Mouse (Mus musculus) neural tube, embryonic 12.5 days (tissue): Measurements from ENCODE around the gene Jph2. TPM values are rescaled to one million over a fixed set of nuclear protein-coding genes. Genes with fewer than 3 reads are reported as not detected.

Source experiments
- ATAC-seq: fragments of 200-750 bp; cut with Nextera tagmentation; 2 replicates; pipeline ENCODE4 v1.8.0; 2017; ENCODE audit warnings: low read depth, mild to moderate bottlenecking, moderate TSS enrichment, moderate library complexity; ENCODE audit not compliant: low FRiP score
- H3K27ac ChIP-seq: fragments of 300-500 bp; sonication (generic); 2 replicates; pipeline ENCODE4 v1.5.1; 2016
- H3K27me3 ChIP-seq: fragments of 300-500 bp; sonication (generic); replicated peaks from 2 replicates; pipeline ENCODE4 v1.6.1; 2016; ENCODE audit warnings: mild to moderate bottlenecking
- H3K36me3 ChIP-seq: fragments of 300-500 bp; sonication (generic); 2 replicates; pipeline ENCODE4 v1.6.1; 2016; ENCODE audit warnings: mild to moderate bottlenecking
- H3K4me1 ChIP-seq: fragments of 300-500 bp; sonication (generic); 2 replicates; pipeline ENCODE4 v1.6.1; 2016
- H3K4me2 ChIP-seq: fragments of 300-500 bp; sonication (generic); replicated peaks from 2 replicates; pipeline ENCODE4 v1.6.1; 2016; ENCODE audit warnings: mild to moderate bottlenecking
- H3K4me3 ChIP-seq: fragments of 300-500 bp; sonication (generic); 2 replicates; pipeline ENCODE4 v1.5.1; 2016
- H3K9ac ChIP-seq: fragments of 300-500 bp; sonication (generic); 2 replicates; pipeline ENCODE4 v1.6.1; 2016; ENCODE audit warnings: mild to moderate bottlenecking
- H3K9me3 ChIP-seq: fragments of 300-500 bp; sonication (generic); 2 replicates; pipeline ENCODE4 v1.6.1; 2016; ENCODE audit warnings: mild to moderate bottlenecking
- WGBS: fragments of 180-500 bp; shearing (Covaris S2); methylation state at CpG from one replicate; pipeline ENCODE4 v1.1.7; 2016; 5-methylcytosine and 5-hydroxymethylcytosine counted together
- polyA plus RNA-seq: library from polyadenylated mRNA; unstranded; fragments of >200 nt; fragmentation: Nextera tagmentation; extraction: Ambion mirVana; gene quantifications from 2 replicates; pipeline ENCODE4 v1.2.1, GENCODE M21; 2016

The Jph2 gene
- polyA plus RNA-seq, 1 experiment from 2014 or later, result 0.81 TPM

DNA sequence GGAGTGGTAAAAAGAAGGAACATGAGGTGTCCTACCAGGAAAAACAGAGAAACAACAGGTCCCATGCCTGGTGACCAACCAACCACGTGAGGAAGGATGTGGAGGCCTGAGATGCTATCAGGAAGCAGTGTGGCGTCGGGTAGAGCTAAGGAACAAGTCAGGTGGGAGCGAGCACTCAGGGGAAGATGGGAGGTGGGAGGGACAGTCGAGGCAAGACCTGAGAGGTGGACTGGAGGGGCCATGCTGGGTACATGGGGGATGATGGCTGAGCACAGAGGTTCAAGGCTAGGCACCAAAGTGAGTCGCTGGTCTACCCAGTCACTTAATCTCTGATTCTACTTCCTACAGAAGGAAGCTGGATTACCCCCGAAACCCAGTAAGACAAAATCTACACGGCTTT lies 42.1 kb downstream of the Jph2 start:
- no peak for ATAC-seq
- Histone ChIP-seq H3K27ac (no peak overlapping the region), H3K9ac (no peak overlapping the region), H3K27me3 (0 out of 2 replicates have a peak, but pooled peaks cover 4% of the 10 kb centered on the region), H3K4me1 (peaks cover 4% of the 10 kb centered on the region; the same call in 1 of the 2 replicates), H3K4me3 (no peak overlapping the region), H3K36me3 (no peaks in the 10 kb centered on the region), H3K4me2 (no peak overlapping the region), H3K9me3 (no peaks in the 10 kb centered on the region)
- 88% methylated on average over 8 of the region's 8 CpGs for WGBS

DNA sequence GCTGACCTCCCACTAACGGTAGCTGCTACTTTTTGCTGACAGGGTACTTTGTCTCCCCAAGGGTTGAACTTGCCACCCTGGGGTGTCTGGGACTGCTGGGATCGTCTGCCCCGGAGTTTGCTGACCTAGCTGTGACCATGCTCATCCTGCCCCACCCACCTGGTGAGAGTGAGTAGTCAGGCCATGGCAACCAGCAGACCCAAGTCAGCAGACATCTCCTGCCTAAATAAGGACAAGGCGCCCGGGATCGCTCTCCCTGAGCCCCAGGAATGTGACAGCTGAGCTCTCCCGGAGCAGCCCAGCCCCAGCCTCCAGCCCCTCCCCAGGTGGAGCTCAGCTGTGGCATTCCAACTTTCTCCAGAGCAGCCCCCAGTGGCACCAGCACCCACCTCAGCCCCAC lies 44.1 kb downstream of the Jph2 start:
- H3K4me2 ChIP-seq, result no peak overlapping the region
- 0 out of 2 replicates have a peak, but pooled peaks cover 4% of the 10 kb centered on the region for H3K27me3 ChIP-seq
- H3K36me3 ChIP-seq, result no peaks in the 10 kb centered on the region
- no peak for ATAC-seq
- H3K4me3 ChIP-seq, result no peak overlapping the region
- H3K27ac ChIP-seq, result no peak overlapping the region
- 30% methylated on average over 7 of the region's 7 CpGs for WGBS
- H3K4me1 ChIP-seq, result peaks cover 4% of the 10 kb centered on the region; the same call in 1 of the 2 replicates
- no peaks in the 10 kb centered on the region for H3K9me3 ChIP-seq
- H3K9ac ChIP-seq, result no peak overlapping the region

DNA sequence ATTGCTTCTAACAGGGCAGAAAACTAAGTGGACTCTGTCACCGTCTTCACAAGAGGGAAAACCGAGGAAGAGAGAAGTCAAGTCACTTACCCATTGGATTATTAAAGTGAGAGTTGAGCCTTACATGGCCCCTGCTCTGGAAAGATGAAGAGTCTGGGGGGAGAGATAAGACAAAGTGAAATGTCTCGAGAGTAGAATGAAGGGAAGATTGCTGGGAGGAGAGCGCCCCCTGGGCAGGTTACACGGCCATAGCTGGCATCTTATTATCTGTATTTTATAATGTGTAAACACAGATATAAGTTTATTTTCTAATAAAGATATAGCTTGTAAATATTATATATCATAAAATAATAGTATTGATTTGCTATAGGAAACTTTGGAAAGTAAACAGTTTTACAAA lies 47.4 kb downstream of the Jph2 start:
- no peak overlapping the region for H3K4me3 ChIP-seq
- no peaks in the 10 kb centered on the region for H3K36me3 ChIP-seq
- no peak overlapping the region for H3K9ac ChIP-seq
- no peak for ATAC-seq
- H3K27ac ChIP-seq, result no peak overlapping the region
- no peaks in the 10 kb centered on the region for H3K9me3 ChIP-seq
- no peak overlapping the region for H3K4me2 ChIP-seq
- H3K27me3 ChIP-seq, result 0 out of 2 replicates have a peak, but pooled peaks cover 4% of the 10 kb centered on the region
- 58% methylated on average over 5 of the region's 5 CpGs for WGBS
- H3K4me1 ChIP-seq, result peaks cover 4% of the 10 kb centered on the region; the same call in 1 of the 2 replicates

DNA sequence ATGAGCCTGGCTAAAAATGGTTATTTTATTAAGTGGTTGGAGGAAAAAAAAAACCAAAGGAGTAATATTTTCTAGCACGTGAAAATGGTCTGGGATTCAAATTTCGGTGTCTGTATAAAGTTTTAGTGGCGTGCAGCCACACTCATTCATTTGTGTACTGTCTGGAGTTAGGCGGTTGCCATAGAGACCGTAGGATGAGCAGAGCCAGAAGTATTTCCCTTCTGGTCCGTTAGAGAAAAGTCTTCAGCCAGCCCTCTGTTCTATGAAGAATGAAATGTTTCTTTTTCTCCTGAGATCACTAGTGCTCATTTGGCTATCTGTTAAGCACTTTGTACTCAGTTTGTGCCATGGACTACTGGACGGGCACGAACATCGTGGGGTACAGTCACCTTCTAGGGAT lies 48.4 kb downstream of the Jph2 start:
- H3K27me3 ChIP-seq, result 0 out of 2 replicates have a peak, but pooled peaks cover 4% of the 10 kb centered on the region
- peaks cover 4% of the 10 kb centered on the region; the same call in 1 of the 2 replicates for H3K4me1 ChIP-seq
- no peaks in the 10 kb centered on the region for H3K9me3 ChIP-seq
- WGBS, result 64% methylated on average over 9 of the region's 9 CpGs
- no peak overlapping the region for H3K4me2 ChIP-seq
- no peak for ATAC-seq
- no peak overlapping the region for H3K4me3 ChIP-seq
- no peaks in the 10 kb centered on the region for H3K36me3 ChIP-seq
- H3K27ac ChIP-seq, result no peak overlapping the region
- no peak overlapping the region for H3K9ac ChIP-seq

DNA sequence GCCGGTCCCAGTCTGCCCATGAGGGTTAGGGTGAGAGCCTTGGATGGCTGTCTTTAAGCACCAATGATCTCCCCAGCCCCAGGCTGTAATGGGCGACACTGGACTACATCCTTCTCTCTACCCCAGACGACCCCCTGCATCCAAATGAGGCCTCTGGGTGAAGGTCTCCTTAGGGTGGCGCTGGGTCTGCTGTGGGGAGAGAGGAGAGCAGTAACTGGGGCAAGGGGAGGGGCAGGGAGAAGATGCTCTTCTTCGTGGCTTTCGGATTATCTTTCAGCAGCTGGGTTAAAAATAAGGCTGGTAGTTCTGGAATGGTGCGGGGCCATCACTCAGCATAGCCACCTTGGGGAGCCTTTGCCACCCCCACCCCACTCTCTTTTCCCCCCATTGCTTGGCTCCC lies 49.1 kb downstream of the Jph2 start:
- ATAC-seq, result no peak
- 0 out of 2 replicates have a peak, but pooled peaks cover 4% of the 10 kb centered on the region for H3K27me3 ChIP-seq
- no peaks in the 10 kb centered on the region for H3K36me3 ChIP-seq
- no peak overlapping the region for H3K4me2 ChIP-seq
- no peak overlapping the region for H3K4me3 ChIP-seq
- no peak overlapping the region for H3K27ac ChIP-seq
- 85% methylated on average over 7 of the region's 7 CpGs for whole genome bisulfite sequencing
- H3K9me3 ChIP-seq, result no peaks in the 10 kb centered on the region
- H3K9ac ChIP-seq, result no peak overlapping the region
- peaks cover 3% of the 10 kb centered on the region; the same call in 1 of the 2 replicates for H3K4me1 ChIP-seq

DNA sequence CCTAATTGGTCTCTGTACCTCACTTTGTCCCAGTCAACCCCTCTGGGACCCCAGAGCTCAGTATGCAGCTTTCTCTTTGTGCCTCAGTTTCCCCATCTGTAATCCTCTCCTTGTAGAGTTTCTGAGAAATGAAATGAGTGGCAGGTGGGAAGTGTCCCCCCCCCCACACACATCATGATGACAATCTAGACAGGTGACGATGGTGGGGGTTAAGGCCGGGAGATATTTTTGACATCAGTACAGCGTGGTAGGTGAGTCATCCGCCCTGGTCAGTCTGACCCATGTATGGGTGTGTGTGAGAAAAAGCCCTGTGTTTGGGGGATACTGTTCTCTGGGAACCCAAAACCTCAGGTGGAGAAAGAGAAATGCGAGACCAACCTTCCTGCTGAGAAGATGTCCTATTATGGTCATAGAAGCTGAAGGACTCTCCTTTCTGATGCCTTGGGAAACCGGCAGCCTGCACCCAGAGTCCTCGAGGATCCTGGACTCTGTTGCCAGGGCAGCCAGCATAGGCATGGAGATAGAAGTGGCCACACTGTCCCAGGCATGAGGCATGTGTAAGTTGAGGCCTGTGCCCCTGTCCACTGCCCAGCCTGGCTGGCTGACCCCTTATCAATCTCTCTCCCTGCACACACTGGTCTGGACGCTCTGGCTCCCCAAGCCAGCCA lies 50.1 kb downstream of the Jph2 start:
- H3K4me3 ChIP-seq, result no peak overlapping the region
- no peak for ATAC-seq
- H3K9ac ChIP-seq, result no peak overlapping the region
- 0 out of 2 replicates have a peak, but pooled peaks cover 4% of the 10 kb centered on the region for H3K27me3 ChIP-seq
- no peaks in the 10 kb centered on the region for H3K4me1 ChIP-seq
- no peak overlapping the region for H3K4me2 ChIP-seq
- no peaks in the 10 kb centered on the region for H3K36me3 ChIP-seq
- H3K27ac ChIP-seq, result no peak overlapping the region
- WGBS, result 86% methylated on average over 8 of the region's 8 CpGs
- H3K9me3 ChIP-seq, result no peaks in the 10 kb centered on the region

DNA sequence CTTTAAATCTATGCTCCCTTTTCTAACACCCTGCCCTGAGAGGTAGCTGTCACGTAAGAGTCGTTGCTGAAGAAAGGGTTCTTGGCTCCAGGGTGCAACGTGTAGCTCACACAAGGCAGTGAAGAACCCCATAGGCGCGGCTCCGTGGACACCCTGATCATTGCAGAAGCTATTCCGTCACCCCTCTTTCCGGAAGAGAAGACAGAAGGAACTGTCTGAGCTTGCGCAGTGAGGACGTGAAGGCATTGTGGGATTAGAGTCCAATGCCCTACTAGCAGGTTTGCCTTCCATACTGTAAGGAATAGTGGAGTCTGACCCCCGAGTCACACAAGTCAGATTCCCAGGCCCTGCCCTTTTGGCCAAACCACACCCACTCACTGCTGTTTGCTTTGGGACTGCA lies 51.3 kb downstream of the Jph2 start:
- Histone ChIP-seq H3K4me1 (no peaks in the 10 kb centered on the region), H3K27me3 (0 out of 2 replicates have a peak, but pooled peaks cover 2% of the 10 kb centered on the region), H3K4me3 (no peak overlapping the region), H3K4me2 (no peak overlapping the region), H3K27ac (no peak overlapping the region), H3K36me3 (no peaks in the 10 kb centered on the region), H3K9ac (no peak overlapping the region), H3K9me3 (no peaks in the 10 kb centered on the region)
- 82% methylated on average over 11 of the region's 11 CpGs for WGBS
- no peak for ATAC-seq

DNA sequence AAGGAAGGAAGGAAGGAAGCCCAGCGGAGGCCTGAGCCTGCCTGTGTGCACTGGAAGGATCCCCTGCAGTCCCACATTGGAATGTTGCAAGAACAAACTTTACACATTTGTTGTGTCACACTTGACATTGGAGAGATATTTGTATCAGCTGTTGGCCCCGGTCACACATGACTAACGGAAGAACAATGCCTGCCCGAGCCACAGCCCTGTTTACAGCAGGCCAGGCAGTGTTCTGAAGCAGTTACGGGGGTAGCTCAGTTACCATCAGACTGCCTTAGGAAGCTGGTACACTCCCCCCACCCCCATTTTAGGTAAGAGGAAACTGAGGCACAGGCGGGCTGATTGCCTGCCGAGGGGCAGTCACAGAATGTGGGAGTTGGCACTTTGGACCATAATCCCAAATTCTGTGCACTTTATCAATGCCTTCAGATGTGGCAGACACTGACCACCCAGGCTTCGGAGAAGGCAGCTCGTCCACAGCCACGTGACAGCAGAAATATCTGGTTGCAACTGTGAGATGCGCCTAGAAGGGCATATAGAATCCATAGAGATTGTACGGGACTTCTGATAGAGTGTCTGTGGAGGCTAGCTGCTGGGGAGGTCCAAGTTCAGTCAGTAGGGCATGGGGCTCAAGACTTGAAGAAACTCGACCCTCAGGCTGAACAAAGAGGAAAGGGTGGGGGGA lies 52.7 kb downstream of the Jph2 start:
- no peak overlapping the region for H3K27ac ChIP-seq
- H3K9ac ChIP-seq, result no peak overlapping the region
- no peaks in the 10 kb centered on the region for H3K36me3 ChIP-seq
- no peak overlapping the region for H3K4me2 ChIP-seq
- H3K27me3 ChIP-seq, result peaks cover 10% of the 10 kb centered on the region
- H3K4me1 ChIP-seq, result no peaks in the 10 kb centered on the region
- no peak overlapping the region for H3K4me3 ChIP-seq
- 75% methylated on average over 13 of the region's 13 CpGs for WGBS
- H3K9me3 ChIP-seq, result no peaks in the 10 kb centered on the region
- no peak for ATAC-seq

DNA sequence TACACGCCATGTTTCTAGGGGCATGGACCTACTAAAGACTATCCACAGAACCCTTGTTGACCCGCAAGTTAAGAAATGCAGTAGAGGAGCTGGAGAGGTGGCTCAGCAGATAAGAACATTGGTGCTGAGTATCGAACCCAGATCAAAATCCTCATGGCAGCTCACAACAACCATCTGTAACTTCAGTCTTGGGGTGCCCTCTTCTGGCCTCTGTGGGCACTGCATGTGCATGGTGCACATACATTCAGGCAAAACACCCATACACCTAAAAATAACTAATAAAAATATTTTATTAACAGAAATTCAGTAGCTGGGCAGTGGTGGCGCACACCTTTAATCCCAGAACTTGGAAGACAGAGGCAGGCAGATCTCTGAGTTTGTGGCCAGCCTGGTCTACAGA lies 54.1 kb downstream of the Jph2 start:
- ATAC-seq, result no peak
- H3K4me3 ChIP-seq, result no peak overlapping the region
- peaks cover 24% of the 10 kb centered on the region for H3K27me3 ChIP-seq
- H3K27ac ChIP-seq, result no peak overlapping the region
- WGBS, result 85% methylated on average over 4 of the region's 4 CpGs
- no peaks in the 10 kb centered on the region for H3K9me3 ChIP-seq
- H3K36me3 ChIP-seq, result no peaks in the 10 kb centered on the region
- H3K4me2 ChIP-seq, result no peak overlapping the region
- no peak overlapping the region for H3K9ac ChIP-seq
- H3K4me1 ChIP-seq, result 0 out of 2 replicates have a peak, but pooled peaks cover 6% of the 10 kb centered on the region

DNA sequence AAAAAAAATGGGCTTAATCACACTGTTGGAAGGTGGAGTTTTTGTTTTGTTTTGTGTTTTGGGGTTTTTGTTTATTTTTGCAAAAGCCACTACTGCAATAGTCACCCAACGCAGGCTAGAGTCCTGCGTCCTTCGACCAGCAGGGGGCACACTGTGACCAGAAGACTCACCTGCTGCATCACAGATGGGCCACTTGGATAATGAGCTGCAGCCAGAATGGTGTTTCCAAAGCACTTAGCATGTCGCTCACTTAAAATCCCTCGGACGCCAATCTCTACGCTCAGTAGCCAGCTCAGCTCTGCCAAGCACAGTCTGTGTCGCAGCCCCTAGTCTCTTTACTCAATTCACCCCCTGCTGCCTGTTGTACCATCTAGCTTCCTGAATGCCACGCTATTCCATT lies 57.5 kb downstream of the Jph2 start:
- H3K4me3 ChIP-seq, result no peak overlapping the region
- 25% methylated on average over 9 of the region's 9 CpGs for WGBS

DNA sequence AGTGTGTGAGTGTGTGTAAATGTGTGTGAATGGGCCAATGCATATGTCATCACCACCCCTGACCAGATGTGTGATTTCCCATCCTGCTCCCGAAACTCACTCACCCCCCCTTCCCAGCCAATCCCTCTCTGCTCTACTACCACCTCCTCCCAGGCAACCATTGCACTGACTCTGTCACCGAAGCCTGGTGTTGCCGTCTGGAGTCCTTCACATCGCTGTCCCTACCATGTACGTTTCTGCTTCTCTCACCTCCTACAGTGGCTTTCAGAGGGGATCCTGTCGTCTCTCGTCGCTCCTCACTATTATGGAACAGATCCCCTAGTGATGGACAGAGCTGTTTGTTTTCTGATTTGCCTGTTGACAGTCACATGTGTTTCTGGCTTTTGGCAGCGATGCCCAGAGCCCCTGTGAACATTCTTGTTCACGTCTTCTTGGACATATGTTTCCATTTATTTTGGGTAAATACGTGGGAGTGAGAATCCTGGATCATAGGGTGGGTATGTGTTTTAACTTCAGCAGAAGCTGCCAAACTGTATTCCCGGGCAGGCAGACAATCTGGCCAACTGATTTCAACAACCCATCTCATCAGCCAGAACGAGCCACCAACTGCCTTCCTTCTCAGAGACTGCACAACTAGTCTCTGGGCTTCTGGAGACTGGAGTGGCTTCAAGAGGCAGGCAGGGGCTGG lies 65.3 kb downstream of the Jph2 start:
- Histone ChIP-seq H3K27me3 (peaks cover 13% of the 10 kb centered on the region), H3K36me3 (no peaks in the 10 kb centered on the region), H3K9me3 (no peaks in the 10 kb centered on the region), H3K9ac (no peak overlapping the region), H3K4me2 (no peak overlapping the region), H3K27ac (no peak overlapping the region), H3K4me3 (no peak overlapping the region), H3K4me1 (no peaks in the 10 kb centered on the region)
- WGBS, result 79% methylated on average over 13 of the region's 13 CpGs
- ATAC-seq, result no peak

More for the DNA sequence above, 57.5 kb downstream of the Jph2 start:
- no peaks in the 10 kb centered on the region for H3K36me3 ChIP-seq
- H3K9me3 ChIP-seq, result no peaks in the 10 kb centered on the region
- no peak overlapping the region for H3K9ac ChIP-seq
- H3K27ac ChIP-seq, result no peak overlapping the region
- no peak for ATAC-seq
- no peak overlapping the region for H3K4me2 ChIP-seq
- peaks cover 46% of the 10 kb centered on the region for H3K27me3 ChIP-seq
- H3K4me1 ChIP-seq, result 0 out of 2 replicates have a peak, but pooled peaks cover 6% of the 10 kb centered on the region

DNA sequence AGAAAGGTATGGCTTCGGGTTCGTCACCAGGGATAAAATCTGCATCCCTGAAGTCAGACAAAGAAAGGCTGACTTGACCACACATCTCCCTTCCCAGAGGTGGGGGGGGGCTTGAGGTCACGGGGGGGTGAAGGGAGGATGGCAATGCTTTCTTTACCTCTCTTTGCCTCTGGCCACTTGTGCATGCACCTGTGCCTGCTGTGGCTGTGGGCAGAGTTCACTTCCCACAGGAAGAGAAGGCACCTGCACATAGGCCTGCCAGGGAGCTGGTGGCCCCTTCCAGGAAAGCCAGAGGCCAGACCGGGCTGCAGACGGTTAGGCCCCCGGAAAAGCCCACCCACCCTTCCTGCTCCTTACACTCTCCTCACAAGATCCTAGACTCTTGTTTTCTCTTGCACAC lies 66.4 kb downstream of the Jph2 start:
- Histone ChIP-seq H3K36me3 (no peaks in the 10 kb centered on the region), H3K9ac (no peak overlapping the region), H3K9me3 (no peaks in the 10 kb centered on the region), H3K27ac (no peak overlapping the region), H3K4me3 (no peak overlapping the region), H3K27me3 (0 out of 2 replicates have a peak, but pooled peaks cover 3% of the 10 kb centered on the region), H3K4me2 (no peak overlapping the region), H3K4me1 (no peaks in the 10 kb centered on the region)
- WGBS, result 87% methylated on average over 6 of the region's 6 CpGs
- ATAC-seq, result no peak
